ENCODE assay signal across 18 mouse cellular contexts in genomic region chr7:101456789-101457188, GRCm38 (mm10). TPM values are rescaled to one million over a fixed set of nuclear protein-coding genes. Genes with fewer than 3 reads are reported as not detected.
DNase-seq lines count a peak whose midpoint lies in the region; ATAC-seq and TF ChIP-seq lines count a peak whose summit lies in the region.
"Had no signal": no experiment of that assay in that cellular context is flagged by ENCODE, and none has a peak within 500 bp of the region (broad histone marks: within the 10 kb centered on the region; RNA-seq: fewer than 3 reads in every experiment).

No protein-coding gene starts in this region.

- no peak for TF ChIP-seq EP300 in stomach, postnatal 0 days (optimal IDR thresholded peaks at IDR 0.05)

- H3K4me2 ChIP-seq in heart, embryonic 12.5 days = no peak overlapping the region
- H3K4me2 ChIP-seq in kidney, embryonic 15.5 days = peak overlapping the region; percentile 31
- H3K4me2 ChIP-seq in stomach, embryonic 16.5 days (ENCODE audit: low read depth, low read length) = no peak overlapping the region
- H3K4me2 ChIP-seq in stomach, postnatal 0 days (replicated peaks; ENCODE audit: low read depth) = no peak overlapping the region
- H3K4me2 ChIP-seq: limb, embryonic 12.5 days had no signal

- ATAC-seq in heart, embryonic 12.5 days (ENCODE audit: insufficient number of reproducible peaks, low FRiP score) = no peak
- no peak for ATAC-seq in kidney, embryonic 15.5 days (replicated peaks; ENCODE audit: low FRiP score)
- no peak for ATAC-seq in stomach, embryonic 16.5 days (ENCODE audit: insufficient read depth, low FRiP score)
- no peak for ATAC-seq in stomach, postnatal 0 days (ENCODE audit: low FRiP score, low TSS enrichment)
- ATAC-seq: forebrain, embryonic 14.5 days had no signal

- H3K9me3 ChIP-seq in heart, embryonic 12.5 days (replicated peaks) = no peaks in the 10 kb centered on the region
- H3K9me3 ChIP-seq in kidney, embryonic 15.5 days (replicated peaks) = no peaks in the 10 kb centered on the region
- no peaks in the 10 kb centered on the region for H3K9me3 ChIP-seq in stomach, embryonic 16.5 days (replicated peaks; ENCODE audit: control insufficient read depth, low read length)
- no peaks in the 10 kb centered on the region for H3K9me3 ChIP-seq in stomach, postnatal 0 days (ENCODE audit: control insufficient read depth, low read length)
- H3K9me3 ChIP-seq: G1E; limb, embryonic 12.5 days; lung, embryonic 15.5 days; midbrain, embryonic 10.5 days had no signal

- no peak overlapping the region for H3K9ac ChIP-seq in heart, embryonic 12.5 days
- no peak overlapping the region for H3K9ac ChIP-seq in kidney, embryonic 15.5 days
- H3K9ac ChIP-seq in stomach, embryonic 16.5 days (ENCODE audit: low read length) = no peak overlapping the region
- no peak overlapping the region for H3K9ac ChIP-seq in stomach, postnatal 0 days (ENCODE audit: low read length)
- H3K9ac ChIP-seq: limb, embryonic 12.5 days; lung, embryonic 15.5 days had no signal

- 40% methylated on average over 5 of the region's 5 CpGs for WGBS in heart, embryonic 12.5 days
- WGBS in kidney, embryonic 15.5 days = 40% methylated on average over 5 of the region's 5 CpGs
- WGBS in stomach, embryonic 16.5 days = 43% methylated on average over 5 of the region's 5 CpGs
- WGBS in stomach, postnatal 0 days = 52% methylated on average over 5 of the region's 5 CpGs

- no peak overlapping the region for H3K4me3 ChIP-seq in heart, embryonic 12.5 days
- H3K4me3 ChIP-seq in kidney, embryonic 15.5 days (replicated peaks) = no peak overlapping the region
- no peak overlapping the region for H3K4me3 ChIP-seq in stomach, embryonic 16.5 days (replicated peaks; ENCODE audit: low read length)
- H3K4me3 ChIP-seq in stomach, postnatal 0 days (ENCODE audit: low read depth, low read length) = no peak overlapping the region
- H3K4me3 ChIP-seq: limb, embryonic 12.5 days; lung, embryonic 15.5 days; midbrain, embryonic 10.5 days had no signal

- peaks cover 75% of the 10 kb centered on the region for H3K27me3 ChIP-seq in heart, embryonic 12.5 days (replicated peaks)
- H3K27me3 ChIP-seq in kidney, embryonic 15.5 days = peaks cover 13% of the 10 kb centered on the region
- H3K27me3 ChIP-seq in stomach, embryonic 16.5 days (ENCODE audit: control insufficient read depth, insufficient read depth, low read length) = peaks cover 6% of the 10 kb centered on the region
- no peaks in the 10 kb centered on the region for H3K27me3 ChIP-seq in stomach, postnatal 0 days (ENCODE audit: control insufficient read depth, insufficient read depth, low read length)
- H3K27me3 ChIP-seq in splenic B cell, adult 2 months (ENCODE audit: control insufficient read depth, insufficient read depth, low read length, poor library complexity, severe bottlenecking) = no peaks in the 10 kb centered on the region

- H3K4me1 ChIP-seq in heart, embryonic 12.5 days (replicated peaks) = peaks cover 15% of the 10 kb centered on the region
- H3K4me1 ChIP-seq in kidney, embryonic 15.5 days = peaks cover 49% of the 10 kb centered on the region
- peaks cover 7% of the 10 kb centered on the region for H3K4me1 ChIP-seq in stomach, embryonic 16.5 days (ENCODE audit: control insufficient read depth, insufficient read depth, low read length)
- H3K4me1 ChIP-seq in stomach, postnatal 0 days (replicated peaks; ENCODE audit: control insufficient read depth, insufficient read depth) = no peaks in the 10 kb centered on the region
- H3K4me1 ChIP-seq: limb, embryonic 12.5 days had no signal

- no peak for TF ChIP-seq CTCF in stomach, postnatal 0 days (IDR thresholded peaks at IDR 0.05; ENCODE audit: low read depth)

- no peaks in the 10 kb centered on the region for H3K36me3 ChIP-seq in heart, embryonic 12.5 days
- H3K36me3 ChIP-seq in kidney, embryonic 15.5 days = no peaks in the 10 kb centered on the region
- H3K36me3 ChIP-seq in stomach, embryonic 16.5 days (ENCODE audit: control insufficient read depth, insufficient read depth, low read length) = no peaks in the 10 kb centered on the region
- no peaks in the 10 kb centered on the region for H3K36me3 ChIP-seq in stomach, postnatal 0 days (ENCODE audit: control insufficient read depth, insufficient read depth, low read length)
- H3K36me3 ChIP-seq in splenic B cell, adult 2 months (ENCODE audit: control insufficient read depth, insufficient read depth, low read length, poor library complexity, severe bottlenecking) = no peaks in the 10 kb centered on the region
- H3K36me3 ChIP-seq: G1E; limb, embryonic 12.5 days; lung, embryonic 15.5 days; midbrain, embryonic 10.5 days had no signal

- DNase-seq in heart, adult 11 months = peak; percentile 96
- DNase-seq in kidney, postnatal 14 days = no peak
- DNase-seq in stomach, postnatal 0 days (ENCODE audit: low spot score) = no peak
- peak; percentile 46 for DNase-seq in splenic B cell, adult 2 months (ENCODE audit: low read depth, low spot score)
- no peak for DNase-seq in cerebellum, adult 18-20 months
- DNase-seq: cerebellum, adult 8-10 months; embryo, embryonic 11 days; thymus, adult 18-20 months had no signal

- no peak overlapping the region for H3K27ac ChIP-seq in heart, embryonic 12.5 days (ENCODE audit: poor library complexity, severe bottlenecking)
- H3K27ac ChIP-seq in kidney, embryonic 15.5 days = peak overlapping the region; percentile 66; the same call in 1 of the 2 replicates
- H3K27ac ChIP-seq in stomach, embryonic 16.5 days (ENCODE audit: low read length) = peak overlapping the region; percentile 17; the same call in 1 of the 2 replicates
- H3K27ac ChIP-seq in stomach, postnatal 0 days (replicated peaks) = no peak overlapping the region
- H3K27ac ChIP-seq: limb, embryonic 12.5 days; lung, embryonic 15.5 days had no signal

RNA-seq across cellular contexts. Expression of gene Pde2a, which starts 35.3 kb away (rescaled TPM):
- 3.2 and 6.2 TPM in 2 replicates for polyA plus RNA-seq in heart, embryonic 12.5 days (2016; fragmentation: Nextera tagmentation; extraction: Ambion mirVana)
- polyA plus RNA-seq in kidney, embryonic 15.5 days (2015; fragmentation: Nextera tagmentation; extraction: Ambion mirVana) = 37.3 and 39.5 TPM in 2 replicates
- 16.0 and 19.0 TPM in 2 replicates for polyA plus RNA-seq in stomach, embryonic 16.5 days (2015; fragmentation: Nextera tagmentation; extraction: Ambion mirVana)
- 9.2 and 9.5 TPM in 2 replicates for polyA plus RNA-seq in stomach, postnatal 0 days (2015; fragmentation: Nextera tagmentation; extraction: Ambion mirVana)
- polyA plus RNA-seq: G1E had no signal

RNA-seq across cellular contexts. Expression of gene Gm45837, which starts 46.1 kb away (rescaled TPM):
- polyA plus RNA-seq in heart, embryonic 12.5 days (2016; fragmentation: Nextera tagmentation; extraction: Ambion mirVana) = 0.74 and 2.9 TPM in 2 replicates
- 0.14 and 0.21 TPM in 2 replicates for polyA plus RNA-seq in kidney, embryonic 15.5 days (2015; fragmentation: Nextera tagmentation; extraction: Ambion mirVana)
- 5.4 and 5.7 TPM in 2 replicates for polyA plus RNA-seq in stomach, embryonic 16.5 days (2015; fragmentation: Nextera tagmentation; extraction: Ambion mirVana)
- polyA plus RNA-seq in stomach, postnatal 0 days (2015; fragmentation: Nextera tagmentation; extraction: Ambion mirVana) = 0.24 TPM in 1 of 2 replicates, not detected in the other
- polyA plus RNA-seq: C2C12; forebrain, embryonic 14.5 days; heart, embryonic 14.5 days; limb, embryonic 12.5 days had no signal

Comparison
In these comparisons a context has a peak if more than half of its experiments do, and no peak if none do; other contexts are left out.
1. H3K27ac ChIP-seq: peak in kidney, embryonic 15.5 days (single experiment) and stomach, embryonic 16.5 days (single experiment); none in heart, embryonic 12.5 days (single experiment) and stomach, postnatal 0 days (single experiment).
2. DNase-seq: peak in heart, adult 11 months (single experiment) and splenic B cell, adult 2 months (single experiment); none in kidney, postnatal 14 days (single experiment), stomach, postnatal 0 days (single experiment) and cerebellum, adult 18-20 months (0 of 2).